In the genomic region with DNA sequence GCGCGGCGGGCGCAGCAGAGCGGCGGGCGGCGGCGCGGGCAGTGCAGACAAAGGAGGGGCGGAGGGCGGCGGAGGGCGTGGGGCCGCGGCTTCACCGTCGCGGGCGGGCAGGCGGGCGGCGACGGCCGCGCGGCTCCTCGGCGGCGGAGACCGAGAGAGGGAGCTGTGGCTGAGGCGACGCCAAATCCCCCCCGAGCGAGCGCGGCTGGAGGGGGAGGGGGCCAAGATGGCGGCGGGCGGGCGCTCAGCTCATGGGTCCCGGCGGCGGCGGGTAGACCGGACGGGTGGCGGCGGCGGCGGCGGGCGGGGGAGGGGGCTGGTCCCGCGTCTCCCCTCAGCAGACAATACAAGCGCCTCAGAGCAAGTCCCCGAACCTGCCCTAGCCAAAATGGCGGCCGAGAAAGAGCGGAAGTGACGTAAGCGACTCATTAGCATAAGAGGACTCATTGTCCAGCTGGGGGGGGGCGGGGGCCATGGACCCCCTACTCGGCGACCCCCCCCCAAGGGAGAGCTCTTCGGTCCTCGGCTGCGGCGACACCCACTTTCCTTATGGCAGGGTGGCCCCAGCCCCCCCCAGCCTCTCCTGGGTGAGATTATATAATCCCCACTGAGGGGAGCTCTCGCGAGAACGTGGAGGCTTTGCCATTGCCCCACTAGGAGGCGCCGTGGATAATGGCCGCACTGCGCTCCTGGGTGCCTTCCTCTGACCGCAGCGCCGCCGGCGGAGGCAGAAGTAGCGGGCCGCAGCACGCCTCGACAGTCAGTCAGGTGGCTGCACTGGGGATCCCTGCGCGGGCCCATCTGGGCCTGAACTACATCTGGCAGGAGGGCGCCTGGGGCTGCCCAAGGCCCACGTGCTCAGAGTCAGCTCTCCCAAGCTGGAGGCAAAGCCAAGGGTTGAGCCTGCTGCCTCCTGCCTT, we compare ENCODE assay signal across 8 mouse cellular contexts. TPM values are rescaled to one million over a fixed set of nuclear protein-coding genes. Genes with fewer than 3 reads are reported as not detected.
DNase-seq lines count a peak whose midpoint lies in the region; ATAC-seq and TF ChIP-seq lines count a peak whose summit lies in the region.

A gene (minus strand): TSS at position 388 of the 920 bp plus-strand sequence.

- H3K27me3 ChIP-seq in ES-Bruce4 (ENCODE audit: control insufficient read depth, insufficient read depth, low read length, poor library complexity, severe bottlenecking): no peaks in the 10 kb centered on the region
- no peaks in the 10 kb centered on the region for H3K27me3 ChIP-seq in forebrain, embryonic 13.5 days
- no peaks in the 10 kb centered on the region for H3K27me3 ChIP-seq in liver, postnatal 0 days (ENCODE audit: insufficient read depth, low read length)
- no peaks in the 10 kb centered on the region for H3K27me3 ChIP-seq in neural tube, embryonic 14.5 days (ENCODE audit: control insufficient read depth, insufficient read depth, low read length)

- TF ChIP-seq EP300 in ES-Bruce4 (IDR thresholded peaks at IDR 0.05; ENCODE audit: insufficient read depth, low read depth, low read length): peak; percentile 91
- peak; percentile 91 for TF ChIP-seq EP300 in liver, postnatal 0 days (IDR thresholded peaks at IDR 0.05; ENCODE audit: low read depth)

- H3K4me2 ChIP-seq in forebrain, embryonic 13.5 days: peak within 1 kb of the TSS; percentile 86
- peak within 1 kb of the TSS; percentile 95 for H3K4me2 ChIP-seq in liver, postnatal 0 days (ENCODE audit: low read depth, low read length)
- peak within 1 kb of the TSS; percentile 58 for H3K4me2 ChIP-seq in neural tube, embryonic 14.5 days (ENCODE audit: low read depth, low read length)

- peak; percentile 25 for TF ChIP-seq POLR2A in ES-Bruce4 (IDR thresholded peaks at IDR 0.05; ENCODE audit: insufficient read depth, low read length)

- intact Hi-C loops in heart, postnatal 10 days (cut with DNase I): no loop called here

- peak within 1 kb of the TSS; percentile 79 for H3K4me3 ChIP-seq in ES-Bruce4 (ENCODE audit: low read depth, low read length)
- H3K4me3 ChIP-seq in forebrain, embryonic 13.5 days: peak within 1 kb of the TSS; percentile 99
- peak within 1 kb of the TSS; percentile 96 for H3K4me3 ChIP-seq in liver, postnatal 0 days (ENCODE audit: low read depth, low read length)
- H3K4me3 ChIP-seq in neural tube, embryonic 14.5 days (ENCODE audit: low read depth, low read length): peak within 1 kb of the TSS; percentile 97

- H3K4me1 ChIP-seq in ES-Bruce4 (ENCODE audit: control insufficient read depth, insufficient read depth, low read length): peaks cover 1% of the 10 kb centered on the region
- H3K4me1 ChIP-seq in forebrain, embryonic 13.5 days: peaks cover 30% of the 10 kb centered on the region
- H3K4me1 ChIP-seq in liver, postnatal 0 days (ENCODE audit: insufficient read depth): peaks cover 25% of the 10 kb centered on the region
- H3K4me1 ChIP-seq in neural tube, embryonic 14.5 days (ENCODE audit: control insufficient read depth, insufficient read depth, low read length): peaks cover 9% of the 10 kb centered on the region; the same call in 1 of the 2 replicates

- peak within 1 kb of the TSS; percentile 99 for H3K9ac ChIP-seq in ES-Bruce4 (ENCODE audit: low read depth, poor library complexity, severe bottlenecking)
- peak within 1 kb of the TSS; percentile 100 for H3K9ac ChIP-seq in forebrain, embryonic 13.5 days
- peak within 1 kb of the TSS; percentile 99 for H3K9ac ChIP-seq in liver, postnatal 0 days (replicated peaks)
- H3K9ac ChIP-seq in neural tube, embryonic 14.5 days (replicated peaks; ENCODE audit: low read depth, low read length): peak within 1 kb of the TSS; percentile 100

- peak; percentile 54 for TF ChIP-seq CTCF in ES-Bruce4 (IDR thresholded peaks at IDR 0.05; ENCODE audit: low read depth, low read length)
- TF ChIP-seq CTCF in liver, postnatal 0 days (IDR thresholded peaks at IDR 0.05; ENCODE audit: low read depth): peak; percentile 95

- no peaks in the 10 kb centered on the region for H3K9me3 ChIP-seq in ES-Bruce4 (replicated peaks; ENCODE audit: control insufficient read depth, insufficient read depth, low read length, poor library complexity, severe bottlenecking)
- H3K9me3 ChIP-seq in forebrain, embryonic 13.5 days (replicated peaks): no peaks in the 10 kb centered on the region
- H3K9me3 ChIP-seq in liver, postnatal 0 days (ENCODE audit: low read length): no peaks in the 10 kb centered on the region
- no peaks in the 10 kb centered on the region for H3K9me3 ChIP-seq in neural tube, embryonic 14.5 days (ENCODE audit: control insufficient read depth, low read length)

- WGBS in forebrain, embryonic 13.5 days: under 1% methylated on average over 42 of the region's 89 CpGs
- WGBS in large intestine, adult 2 months: under 1% methylated on average over 50 of the region's 89 CpGs
- under 1% methylated on average over 44 of the region's 89 CpGs for WGBS in liver, postnatal 0 days (ENCODE audit: insufficient replicate concordance)
- 1% methylated on average over 34 of the region's 89 CpGs for WGBS in neural tube, embryonic 14.5 days

- ATAC-seq in cerebellum, adult (ENCODE audit: insufficient number of reproducible peaks, low FRiP score, low TSS enrichment): peak; percentile 74
- peak; percentile 89 for ATAC-seq in forebrain, embryonic 13.5 days
- peak; percentile 90 for ATAC-seq in liver, postnatal 0 days
- peak; percentile 87 for ATAC-seq in neural tube, embryonic 14.5 days (ENCODE audit: low read depth)

- peak within 1 kb of the TSS; percentile 51; the same call in 1 of the 2 replicates for H3K27ac ChIP-seq in ES-Bruce4 (ENCODE audit: insufficient read depth, low read length)
- H3K27ac ChIP-seq in forebrain, embryonic 13.5 days: peak within 1 kb of the TSS; percentile 99
- peak within 1 kb of the TSS; percentile 99 for H3K27ac ChIP-seq in liver, postnatal 0 days (ENCODE audit: low read depth)
- H3K27ac ChIP-seq in neural tube, embryonic 14.5 days (ENCODE audit: low read depth, low read length): peak within 1 kb of the TSS; percentile 100

- DNase-seq in heart, postnatal 10 days: peak; percentile 97 to 98
- DNase-seq in large intestine, adult 2 months (ENCODE audit: low read depth, low spot score): peak; percentile 77
- peak; percentile 96 for DNase-seq in liver, postnatal 0 days
- DNase-seq in testis, postnatal 10 days (ENCODE audit: low spot score): peak; percentile 97

- H3K36me3 ChIP-seq in ES-Bruce4 (ENCODE audit: control insufficient read depth, insufficient read depth, low read length, poor library complexity, severe bottlenecking): peaks cover 34% of the 10 kb centered on the region
- peaks cover 46% of the 10 kb centered on the region for H3K36me3 ChIP-seq in forebrain, embryonic 13.5 days (ENCODE audit: poor library complexity, severe bottlenecking)
- peaks cover 37% of the 10 kb centered on the region for H3K36me3 ChIP-seq in liver, postnatal 0 days (replicated peaks; ENCODE audit: insufficient read depth, low read length)
- peaks cover 5% of the 10 kb centered on the region; the same call in 1 of the 2 replicates for H3K36me3 ChIP-seq in neural tube, embryonic 14.5 days (ENCODE audit: control insufficient read depth, insufficient read depth, low read length)

RNA-seq across cellular contexts. Expression of the gene that starts here (rescaled TPM):
- 72.7 and 87.5 TPM in 2 replicates for polyA plus RNA-seq in ES-Bruce4 (2011; ENCODE audit: insufficient read depth, insufficient read length, low read depth, missing spikeins)
- 2.5 and 4.0 TPM in 2 replicates for polyA plus RNA-seq in forebrain, embryonic 13.5 days (2015; fragmentation: Nextera tagmentation; extraction: Ambion mirVana)
- total RNA-seq in heart, postnatal 10 days (2021): 10 to 100 TPM; 47.0 to 53.1 TPM
- 10.5 and 15.0 TPM in 2 replicates for polyA plus RNA-seq in large intestine, adult 2 months (2012; rRNA removed)
- polyA plus RNA-seq in liver, postnatal 0 days (2015; fragmentation: Nextera tagmentation; extraction: Ambion mirVana): 3.5 and 4.0 TPM in 2 replicates
- polyA plus RNA-seq in neural tube, embryonic 14.5 days (2014; fragmentation: Nextera tagmentation; extraction: Ambion mirVana): 3.4 and 3.7 TPM in 2 replicates

Comparison
In these comparisons a context has a peak if more than half of its experiments do, and no peak if none do; other contexts are left out.
1. Peak in every context shown above with its lines: DNase-seq, ATAC-seq, H3K4me3 ChIP-seq and H3K27ac ChIP-seq.